Mouse (Mus musculus): ENCODE measurements at regions not wholly inside any gene's neighbourhood (a gene's known extent, or its start where the extent isn't known, plus 50 kb on each side); places are given as distances from the start of the nearest gene placed in this dataset.

DNA sequence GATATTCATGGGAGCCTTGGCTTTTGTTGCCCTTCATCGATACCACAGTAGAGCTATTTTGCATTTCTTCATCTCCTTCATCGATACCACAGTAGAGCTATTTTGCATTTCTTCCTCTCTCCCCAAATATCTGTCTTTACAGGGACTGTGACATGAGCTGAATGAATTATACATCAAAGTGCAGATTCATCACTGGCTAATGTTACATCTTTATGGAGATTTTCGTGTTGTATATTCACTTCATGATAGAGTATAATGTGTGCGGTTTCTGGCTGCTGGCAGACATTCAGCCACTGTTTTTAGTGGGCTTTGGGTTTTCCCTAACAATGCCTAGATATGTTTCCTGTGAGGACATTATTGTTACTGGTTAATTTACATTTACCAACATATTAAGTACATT, 162.8 kb upstream of the Lcorl start:
- Histone ChIP-seq H3K4me1 (ENCODE audit: control insufficient read depth, insufficient read depth, low read length) (no peaks in the 10 kb centered on the region), H3K9ac (ENCODE audit: low read depth, poor library complexity, severe bottlenecking) (no peak overlapping the region), H3K9me3 (replicated peaks; ENCODE audit: control insufficient read depth, insufficient read depth, low read length, poor library complexity, severe bottlenecking) (no peaks in the 10 kb centered on the region), H3K4me3 (ENCODE audit: low read depth, low read length) (no peak overlapping the region), H3K36me3 (ENCODE audit: control insufficient read depth, insufficient read depth, low read length, poor library complexity, severe bottlenecking) (no peaks in the 10 kb centered on the region), H3K27me3 (ENCODE audit: control insufficient read depth, insufficient read depth, low read length, poor library complexity, severe bottlenecking) (no peaks in the 10 kb centered on the region), H3K27ac (ENCODE audit: insufficient read depth, low read length) (no peak overlapping the region)
- TF ChIP-seq CTCF (IDR thresholded peaks at IDR 0.05; ENCODE audit: low read depth, low read length) = no peak
- no peak for TF ChIP-seq EP300 (IDR thresholded peaks at IDR 0.05; ENCODE audit: insufficient read depth, low read depth, low read length)
- TF ChIP-seq POLR2A (IDR thresholded peaks at IDR 0.05; ENCODE audit: insufficient read depth, low read length) = no peak

DNA sequence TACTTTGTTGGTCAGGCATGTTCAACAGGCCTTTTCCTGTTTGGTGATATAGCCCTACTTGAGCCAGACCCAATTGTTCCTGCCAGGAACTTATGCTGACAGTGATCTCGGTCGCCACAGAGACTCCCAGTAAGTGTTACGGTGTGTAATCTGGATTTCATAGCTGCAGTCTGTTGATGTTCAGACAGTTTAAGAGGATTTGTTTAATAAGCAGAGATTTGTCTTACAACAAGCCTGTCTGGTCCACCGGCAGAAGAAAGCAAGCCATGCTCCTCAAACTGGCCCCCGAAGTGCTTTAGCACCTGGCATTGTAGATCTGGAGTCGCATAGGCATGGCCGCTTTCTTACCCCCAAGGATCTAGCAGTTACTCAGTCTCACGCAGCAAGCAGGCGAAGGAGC, 150.0 kb upstream of the Lcorl start:
- H3K4me3 ChIP-seq (ENCODE audit: low read depth, low read length) = no peak overlapping the region
- H3K27me3 ChIP-seq (ENCODE audit: control insufficient read depth, insufficient read depth, low read length, poor library complexity, severe bottlenecking) = no peaks in the 10 kb centered on the region
- no peaks in the 10 kb centered on the region for H3K9me3 ChIP-seq (replicated peaks; ENCODE audit: control insufficient read depth, insufficient read depth, low read length, poor library complexity, severe bottlenecking)
- H3K36me3 ChIP-seq (ENCODE audit: control insufficient read depth, insufficient read depth, low read length, poor library complexity, severe bottlenecking) = no peaks in the 10 kb centered on the region
- no peak overlapping the region for H3K9ac ChIP-seq (ENCODE audit: low read depth, poor library complexity, severe bottlenecking)
- no peaks in the 10 kb centered on the region for H3K4me1 ChIP-seq (ENCODE audit: control insufficient read depth, insufficient read depth, low read length)
- TF ChIP-seq POLR2A (IDR thresholded peaks at IDR 0.05; ENCODE audit: insufficient read depth, low read length) (no peak), EP300 (IDR thresholded peaks at IDR 0.05; ENCODE audit: insufficient read depth, low read depth, low read length) (no peak), CTCF (IDR thresholded peaks at IDR 0.05; ENCODE audit: low read depth, low read length) (no peak)
- H3K27ac ChIP-seq (ENCODE audit: insufficient read depth, low read length) = no peak overlapping the region

DNA sequence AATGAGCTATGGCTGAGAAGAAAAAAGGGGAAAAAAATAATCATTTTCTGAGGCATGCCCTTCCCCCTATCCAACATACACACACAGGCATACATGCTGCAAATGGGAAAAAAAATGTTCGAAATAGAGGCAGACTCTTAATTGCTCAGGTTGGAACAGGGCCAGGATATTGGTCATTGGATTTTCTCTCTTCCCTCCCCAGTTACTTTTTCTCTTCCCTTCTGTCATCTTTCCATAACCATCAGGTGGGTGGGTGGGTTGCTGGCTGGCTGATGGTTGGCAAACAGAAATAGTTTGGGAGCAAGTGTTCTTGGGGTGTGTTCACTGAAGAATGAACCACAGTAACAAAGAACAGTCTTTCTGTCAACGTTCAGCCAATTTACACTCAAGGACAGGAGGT, 149.3 kb upstream of the Lcorl start:
- Histone ChIP-seq H3K36me3 (ENCODE audit: control insufficient read depth, insufficient read depth, low read length, poor library complexity, severe bottlenecking) (no peaks in the 10 kb centered on the region), H3K27me3 (ENCODE audit: control insufficient read depth, insufficient read depth, low read length, poor library complexity, severe bottlenecking) (no peaks in the 10 kb centered on the region), H3K4me1 (ENCODE audit: control insufficient read depth, insufficient read depth, low read length) (no peaks in the 10 kb centered on the region), H3K27ac (ENCODE audit: insufficient read depth, low read length) (no peak overlapping the region), H3K9me3 (replicated peaks; ENCODE audit: control insufficient read depth, insufficient read depth, low read length, poor library complexity, severe bottlenecking) (no peaks in the 10 kb centered on the region), H3K4me3 (ENCODE audit: low read depth, low read length) (no peak overlapping the region), H3K9ac (ENCODE audit: low read depth, poor library complexity, severe bottlenecking) (no peak overlapping the region)
- no peak for TF ChIP-seq CTCF (IDR thresholded peaks at IDR 0.05; ENCODE audit: low read depth, low read length)
- no peak for TF ChIP-seq EP300 (IDR thresholded peaks at IDR 0.05; ENCODE audit: insufficient read depth, low read depth, low read length)
- TF ChIP-seq POLR2A (IDR thresholded peaks at IDR 0.05; ENCODE audit: insufficient read depth, low read length) = no peak

DNA sequence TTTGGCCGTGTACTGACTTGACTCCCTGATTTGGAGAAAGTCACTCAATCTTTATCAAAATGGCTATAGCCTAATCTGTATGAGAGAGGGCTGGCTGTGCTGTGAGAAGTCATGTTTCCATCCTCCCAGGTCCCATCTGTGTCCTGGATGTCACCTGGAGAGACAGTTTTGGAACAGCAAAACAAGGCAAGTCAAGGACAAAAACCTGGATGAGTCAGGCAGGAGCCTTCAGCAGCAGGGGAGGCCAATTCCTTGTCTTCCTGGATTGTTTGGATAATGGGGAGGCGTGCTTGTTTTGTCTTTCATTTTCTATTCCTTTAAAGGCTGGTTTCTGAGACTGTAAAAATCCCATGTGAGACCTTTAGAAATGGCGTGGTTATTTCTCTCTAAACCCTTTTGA, 148.8 kb upstream of the Lcorl start:
- H3K9ac ChIP-seq (ENCODE audit: low read depth, poor library complexity, severe bottlenecking) = no peak overlapping the region
- TF ChIP-seq CTCF (IDR thresholded peaks at IDR 0.05; ENCODE audit: low read depth, low read length) (no peak), EP300 (IDR thresholded peaks at IDR 0.05; ENCODE audit: insufficient read depth, low read depth, low read length) (0 out of 2 replicates have a peak, but pooled peaks have one; percentile 27)
- no peak overlapping the region for H3K4me3 ChIP-seq (ENCODE audit: low read depth, low read length)
- no peaks in the 10 kb centered on the region for H3K27me3 ChIP-seq (ENCODE audit: control insufficient read depth, insufficient read depth, low read length, poor library complexity, severe bottlenecking)
- no peaks in the 10 kb centered on the region for H3K4me1 ChIP-seq (ENCODE audit: control insufficient read depth, insufficient read depth, low read length)
- H3K9me3 ChIP-seq (replicated peaks; ENCODE audit: control insufficient read depth, insufficient read depth, low read length, poor library complexity, severe bottlenecking) = no peaks in the 10 kb centered on the region
- no peaks in the 10 kb centered on the region for H3K36me3 ChIP-seq (ENCODE audit: control insufficient read depth, insufficient read depth, low read length, poor library complexity, severe bottlenecking)
- H3K27ac ChIP-seq (ENCODE audit: insufficient read depth, low read length) = no peak overlapping the region

DNA sequence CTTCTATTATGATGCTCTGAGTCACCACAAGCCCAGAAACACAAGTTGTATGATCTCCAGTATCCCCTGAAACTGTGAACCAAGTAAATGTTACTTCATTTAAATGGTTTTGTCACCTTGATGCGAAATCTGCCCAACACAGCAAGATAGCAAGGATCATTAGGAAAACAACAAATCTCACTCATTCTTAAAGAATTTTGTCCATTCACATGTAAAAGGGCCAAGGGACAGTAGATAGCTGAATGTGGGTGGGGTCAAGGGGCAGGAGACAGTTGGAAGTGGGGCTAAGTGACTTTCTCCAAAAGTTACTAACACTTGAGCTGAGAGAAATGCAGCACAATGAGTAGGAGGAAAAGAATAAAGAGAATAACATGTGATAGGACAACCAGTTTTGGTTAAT, 148.2 kb upstream of the Lcorl start:
- Histone ChIP-seq H3K9me3 (replicated peaks; ENCODE audit: control insufficient read depth, insufficient read depth, low read length, poor library complexity, severe bottlenecking) (no peaks in the 10 kb centered on the region), H3K4me1 (ENCODE audit: control insufficient read depth, insufficient read depth, low read length) (no peaks in the 10 kb centered on the region), H3K27ac (ENCODE audit: insufficient read depth, low read length) (no peak overlapping the region), H3K36me3 (ENCODE audit: control insufficient read depth, insufficient read depth, low read length, poor library complexity, severe bottlenecking) (no peaks in the 10 kb centered on the region), H3K27me3 (ENCODE audit: control insufficient read depth, insufficient read depth, low read length, poor library complexity, severe bottlenecking) (no peaks in the 10 kb centered on the region), H3K4me3 (ENCODE audit: low read depth, low read length) (no peak overlapping the region), H3K9ac (ENCODE audit: low read depth, poor library complexity, severe bottlenecking) (no peak overlapping the region)
- TF ChIP-seq CTCF (IDR thresholded peaks at IDR 0.05; ENCODE audit: low read depth, low read length) (no peak), POLR2A (IDR thresholded peaks at IDR 0.05; ENCODE audit: insufficient read depth, low read length) (no peak), EP300 (IDR thresholded peaks at IDR 0.05; ENCODE audit: insufficient read depth, low read depth, low read length) (no peak)

DNA sequence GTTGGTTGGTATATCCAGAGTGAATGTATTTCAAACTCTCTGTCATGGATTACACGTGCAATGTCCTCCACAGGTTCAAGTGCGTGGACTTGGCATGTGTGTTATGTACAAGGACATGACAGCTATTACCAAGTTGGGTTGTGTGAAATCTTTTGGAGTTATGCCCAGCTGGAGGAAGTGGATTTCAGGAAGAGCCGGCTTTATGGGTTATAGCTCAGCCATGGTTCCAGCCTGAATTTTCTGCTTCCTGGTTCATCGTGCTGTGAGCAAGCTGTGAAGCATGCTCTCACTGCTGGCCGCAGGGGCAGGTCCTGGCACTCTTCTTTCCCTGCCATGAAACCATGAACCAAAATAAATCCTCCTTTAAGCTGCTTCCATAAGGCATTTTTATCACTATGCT, 144.6 kb upstream of the Lcorl start:
- no peak for TF ChIP-seq POLR2A (IDR thresholded peaks at IDR 0.05; ENCODE audit: insufficient read depth, low read length)
- TF ChIP-seq EP300 (IDR thresholded peaks at IDR 0.05; ENCODE audit: insufficient read depth, low read depth, low read length) = no peak
- no peak for TF ChIP-seq CTCF (IDR thresholded peaks at IDR 0.05; ENCODE audit: low read depth, low read length)
- Histone ChIP-seq H3K27ac (ENCODE audit: insufficient read depth, low read length) (no peak overlapping the region), H3K9me3 (replicated peaks; ENCODE audit: control insufficient read depth, insufficient read depth, low read length, poor library complexity, severe bottlenecking) (no peaks in the 10 kb centered on the region), H3K36me3 (ENCODE audit: control insufficient read depth, insufficient read depth, low read length, poor library complexity, severe bottlenecking) (no peaks in the 10 kb centered on the region), H3K9ac (ENCODE audit: low read depth, poor library complexity, severe bottlenecking) (no peak overlapping the region), H3K4me1 (ENCODE audit: control insufficient read depth, insufficient read depth, low read length) (no peaks in the 10 kb centered on the region), H3K4me3 (ENCODE audit: low read depth, low read length) (no peak overlapping the region), H3K27me3 (ENCODE audit: control insufficient read depth, insufficient read depth, low read length, poor library complexity, severe bottlenecking) (no peaks in the 10 kb centered on the region)

Data from ES-Bruce4 (cell line).